Mouse (Mus musculus) heart, embryonic 16.5 days (tissue): ENCODE measurements around the gene Fam78b. TPM values are rescaled to one million over a fixed set of nuclear protein-coding genes. Genes with fewer than 3 reads are reported as not detected.
A peak's percentile ranks its signal among the peaks of the same experiment; 100 is the strongest.

Experiments
- ATAC-seq: fragments of 200-750 bp; cut with Nextera tagmentation; replicated peaks from 2 replicates; pipeline ENCODE4 v1.8.0; 2017; ENCODE audit warnings: moderate number of reproducible peaks; ENCODE audit not compliant: insufficient read depth, low FRiP score; ENCODE audit errors: extremely low read depth
- H3K27ac ChIP-seq: fragments of 300-500 bp; sonication (generic); 2 replicates; pipeline ENCODE4 v1.5.1; 2014; ENCODE audit warnings: mild to moderate bottlenecking, low read length, control low read depth, moderate library complexity
- H3K27me3 ChIP-seq: fragments of 300-500 bp; sonication (generic); 2 replicates; pipeline ENCODE4 v1.6.1; 2014; ENCODE audit warnings: low read length, mixed read lengths; ENCODE audit not compliant: control insufficient read depth, insufficient read depth
- H3K36me3 ChIP-seq: fragments of 300-500 bp; sonication (generic); 2 replicates; pipeline ENCODE4 v1.6.1; 2014; ENCODE audit not compliant: control insufficient read depth, insufficient read depth
- H3K4me1 ChIP-seq: fragments of 300-500 bp; sonication (generic); 2 replicates; pipeline ENCODE4 v1.6.1; 2014; ENCODE audit warnings: low read length, mixed read lengths; ENCODE audit not compliant: control insufficient read depth, insufficient read depth
- H3K4me2 ChIP-seq: fragments of 300-500 bp; sonication (generic); 2 replicates; pipeline ENCODE4 v1.6.1; 2014; ENCODE audit warnings: low read depth, mild to moderate bottlenecking, control low read depth, low read length
- H3K4me3 ChIP-seq: fragments of 300-500 bp; sonication (generic); 2 replicates; pipeline ENCODE4 v1.5.1; 2014; ENCODE audit warnings: mild to moderate bottlenecking, control low read depth, low read length
- H3K9ac ChIP-seq: fragments of 300-500 bp; sonication (generic); 2 replicates; pipeline ENCODE4 v1.6.1; 2014; ENCODE audit warnings: low read length, control low read depth
- H3K9me3 ChIP-seq: fragments of 300-500 bp; sonication (generic); replicated peaks from 2 replicates; pipeline ENCODE4 v1.6.1; 2016; ENCODE audit warnings: low read length; ENCODE audit not compliant: control insufficient read depth
- WGBS: fragments of 180-500 bp; shearing (Covaris S2); extraction: QIAGEN DNeasy Blood & Tissue Kit; methylation state at CpG from one replicate; pipeline ENCODE4 v1.1.7; 2014; 5-methylcytosine and 5-hydroxymethylcytosine counted together
- polyA plus RNA-seq: library from polyadenylated mRNA; unstranded; fragments of >200 nt; fragmentation: Nextera tagmentation; extraction: Ambion mirVana; gene quantifications from 2 replicates; pipeline ENCODE4 v1.2.1, GENCODE M21; 2015

Gene Fam78b
- 0.11 and 0.49 TPM in 2 replicates for polyA plus RNA-seq

DNA sequence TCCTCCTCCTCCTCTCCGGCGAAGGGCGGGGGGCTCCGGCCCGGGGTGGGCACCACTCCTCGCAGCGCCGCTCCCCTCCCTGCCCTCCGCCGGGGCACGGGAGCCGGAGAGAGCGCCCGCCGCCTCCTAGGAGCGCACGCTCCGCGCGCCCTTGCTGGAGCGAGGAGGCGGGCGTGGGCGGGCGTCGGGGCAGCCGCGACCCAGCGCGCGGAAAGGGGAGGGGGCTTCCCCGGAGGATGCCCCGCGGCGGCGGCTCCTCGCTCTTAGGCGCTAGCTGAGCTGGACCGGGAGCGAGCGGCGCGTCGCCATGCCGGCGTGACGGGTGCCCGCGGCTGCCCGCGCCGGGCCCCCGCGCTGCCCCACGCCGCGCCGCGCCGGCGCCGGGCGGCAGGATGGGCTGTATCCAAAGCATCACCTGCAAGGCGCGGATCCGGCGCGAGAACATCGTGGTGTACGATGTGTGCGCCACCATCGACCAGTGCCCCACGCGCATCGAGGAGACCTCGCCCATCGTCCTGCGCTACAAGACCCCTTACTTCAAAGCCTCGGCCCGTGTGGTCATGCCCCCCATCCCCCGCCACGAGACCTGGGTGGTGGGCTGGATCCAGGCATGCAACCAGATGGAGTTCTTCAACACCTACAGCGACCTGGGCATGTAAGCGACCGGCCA lies at the start of gene Fam78b:
Fam78b (plus strand) TSS at position 244 of the 670 bp plus-strand sequence.
- ATAC-seq: peak; percentile 15; the same call in 1 of the 2 replicates

DNA sequence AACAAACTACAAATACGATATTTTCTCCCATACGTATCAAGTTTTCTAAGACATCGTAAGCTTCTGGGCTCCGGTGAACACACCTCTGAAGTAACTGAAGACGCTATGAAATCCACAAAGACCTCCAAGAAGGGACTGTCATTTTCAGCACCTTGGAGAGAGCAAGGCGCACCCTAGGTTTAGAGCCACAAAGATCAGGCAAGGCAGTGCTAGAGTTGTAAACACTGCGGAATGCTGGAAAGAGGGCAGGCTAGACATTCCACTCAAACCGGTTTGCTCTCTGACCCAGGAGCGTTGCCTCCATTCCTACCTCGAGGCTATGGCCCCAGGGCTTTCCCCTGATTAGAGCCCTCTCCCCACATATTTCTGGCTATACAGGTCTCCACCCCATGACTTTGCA lies 36.7 kb upstream of the Fam78b start:
- ATAC-seq: no peak
- Histone ChIP-seq H3K9ac (no peak overlapping the region), H3K27me3 (no peaks in the 10 kb centered on the region), H3K27ac (no peak overlapping the region), H3K4me1 (no peaks in the 10 kb centered on the region), H3K4me2 (no peak overlapping the region), H3K4me3 (no peak overlapping the region), H3K36me3 (no peaks in the 10 kb centered on the region), H3K9me3 (no peaks in the 10 kb centered on the region)
- 28% methylated on average over 10 of the region's 10 CpGs for WGBS

More for the DNA sequence above, at the start of gene Fam78b:
- under 1% methylated on average over 69 of the region's 85 CpGs for WGBS
- H3K9ac ChIP-seq: peak within 1 kb of the TSS; percentile 84
- H3K4me1 ChIP-seq: peaks cover 5% of the 10 kb centered on the region; the same call in 1 of the 2 replicates
- H3K27ac ChIP-seq: peak within 1 kb of the TSS; percentile 63
- H3K4me2 ChIP-seq: peak within 1 kb of the TSS; percentile 97
- peaks cover 32% of the 10 kb centered on the region for H3K27me3 ChIP-seq
- no peaks in the 10 kb centered on the region for H3K36me3 ChIP-seq
- H3K9me3 ChIP-seq: no peaks in the 10 kb centered on the region
- H3K4me3 ChIP-seq: peak within 1 kb of the TSS; percentile 81

DNA sequence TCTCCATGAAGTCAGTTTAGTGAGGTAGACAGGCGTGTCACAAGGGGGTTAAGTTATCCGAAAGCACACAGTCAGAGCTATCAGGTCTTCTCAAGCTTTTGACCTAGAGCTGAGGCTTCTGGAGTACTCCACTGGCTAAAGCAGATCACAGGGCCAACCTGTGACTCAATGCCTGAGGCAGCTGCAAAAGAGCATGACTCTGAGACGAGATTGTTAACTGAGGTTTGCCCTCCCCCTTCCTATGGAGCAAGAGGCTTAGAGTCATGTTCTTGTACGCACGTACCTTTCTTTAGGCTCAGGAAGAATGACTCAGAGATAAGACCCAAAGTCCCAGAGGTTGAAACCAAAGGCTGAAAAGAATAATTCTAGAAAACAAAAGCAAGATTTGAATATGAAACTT lies 32.9 kb upstream of the Fam78b start:
- H3K27me3 ChIP-seq: no peaks in the 10 kb centered on the region
- H3K9me3 ChIP-seq: no peaks in the 10 kb centered on the region
- H3K27ac ChIP-seq: no peak overlapping the region
- WGBS: 61% methylated on average over 5 of the region's 5 CpGs
- H3K4me3 ChIP-seq: no peak overlapping the region
- H3K36me3 ChIP-seq: no peaks in the 10 kb centered on the region
- H3K4me1 ChIP-seq: no peaks in the 10 kb centered on the region
- no peak for ATAC-seq
- H3K9ac ChIP-seq: no peak overlapping the region
- H3K4me2 ChIP-seq: no peak overlapping the region

DNA sequence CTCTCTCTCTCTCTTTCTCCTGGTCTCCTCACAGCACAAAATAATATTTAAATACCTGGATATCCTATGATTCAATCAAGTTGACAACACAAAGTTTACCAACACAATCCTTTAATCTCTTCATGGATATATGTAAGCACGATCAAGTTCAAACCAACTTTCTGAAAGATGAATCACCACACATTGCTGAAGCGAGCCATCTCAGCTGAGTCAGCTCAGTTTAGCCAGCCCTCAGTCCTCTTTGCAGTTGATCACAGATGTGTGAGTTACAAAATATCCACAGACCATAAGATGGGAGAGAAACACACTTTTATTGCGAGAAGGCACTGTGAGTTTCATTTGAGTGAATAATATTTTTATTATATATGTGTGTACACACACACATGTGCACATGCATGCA lies 27.5 kb upstream of the Fam78b start:
- ATAC-seq: no peak
- Histone ChIP-seq H3K4me1 (no peaks in the 10 kb centered on the region), H3K4me2 (no peak overlapping the region), H3K36me3 (no peaks in the 10 kb centered on the region), H3K27ac (no peak overlapping the region), H3K4me3 (no peak overlapping the region), H3K9me3 (no peaks in the 10 kb centered on the region), H3K9ac (no peak overlapping the region), H3K27me3 (no peaks in the 10 kb centered on the region)
- 80% methylated on average over 3 of the region's 3 CpGs for WGBS

DNA sequence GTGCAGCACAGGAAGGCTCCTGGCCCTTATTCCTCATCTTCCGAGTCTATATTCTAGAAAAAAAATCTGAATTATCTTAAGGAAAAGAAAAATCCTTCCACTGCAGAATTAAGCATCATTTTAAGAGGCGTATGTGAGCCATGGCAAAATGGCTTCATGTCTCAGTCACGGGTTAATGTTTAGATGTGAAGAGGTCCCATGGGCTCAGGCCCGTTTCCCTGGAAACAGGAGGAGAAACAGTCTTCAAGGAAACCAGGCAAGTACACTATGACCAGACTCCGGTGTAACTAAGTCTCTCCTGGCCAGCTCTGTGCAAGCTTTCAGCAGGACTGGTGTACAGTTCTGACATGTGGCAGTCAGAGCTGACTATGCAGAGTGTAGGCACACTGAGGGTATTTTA lies 22.6 kb upstream of the Fam78b start:
- WGBS: 55% methylated on average over 5 of the region's 5 CpGs
- no peaks in the 10 kb centered on the region for H3K27me3 ChIP-seq
- no peak overlapping the region for H3K4me2 ChIP-seq
- no peak overlapping the region for H3K27ac ChIP-seq
- no peaks in the 10 kb centered on the region for H3K9me3 ChIP-seq
- ATAC-seq: no peak
- no peaks in the 10 kb centered on the region for H3K36me3 ChIP-seq
- H3K9ac ChIP-seq: no peak overlapping the region
- no peak overlapping the region for H3K4me3 ChIP-seq
- H3K4me1 ChIP-seq: no peaks in the 10 kb centered on the region

DNA sequence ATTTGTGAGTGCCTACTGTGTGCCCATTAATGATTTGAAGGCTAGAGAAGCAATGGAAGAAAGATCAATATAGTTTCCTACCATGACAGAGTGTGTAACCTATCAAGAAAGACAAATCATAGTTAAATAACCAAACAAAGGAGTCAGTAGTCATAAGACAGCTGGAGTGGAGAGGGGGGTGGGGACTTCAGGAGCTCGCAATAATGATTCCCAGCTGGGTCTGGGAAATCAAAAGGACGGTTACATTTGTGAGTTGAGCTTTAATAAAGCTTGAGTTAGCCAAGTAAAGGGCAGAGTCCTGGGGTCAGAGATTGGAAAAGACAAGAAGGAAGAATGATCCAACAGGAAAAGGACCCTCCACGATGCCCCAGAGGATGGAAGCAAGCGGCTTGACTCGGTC lies 7.0 kb upstream of the Fam78b start:
- no peaks in the 10 kb centered on the region for H3K9me3 ChIP-seq
- no peaks in the 10 kb centered on the region for H3K36me3 ChIP-seq
- H3K4me3 ChIP-seq: no peak overlapping the region
- no peak overlapping the region for H3K9ac ChIP-seq
- no peak overlapping the region for H3K27ac ChIP-seq
- H3K27me3 ChIP-seq: no peaks in the 10 kb centered on the region
- WGBS: 75% methylated on average over 5 of the region's 5 CpGs
- no peak for ATAC-seq
- H3K4me2 ChIP-seq: no peak overlapping the region
- no peaks in the 10 kb centered on the region for H3K4me1 ChIP-seq

DNA sequence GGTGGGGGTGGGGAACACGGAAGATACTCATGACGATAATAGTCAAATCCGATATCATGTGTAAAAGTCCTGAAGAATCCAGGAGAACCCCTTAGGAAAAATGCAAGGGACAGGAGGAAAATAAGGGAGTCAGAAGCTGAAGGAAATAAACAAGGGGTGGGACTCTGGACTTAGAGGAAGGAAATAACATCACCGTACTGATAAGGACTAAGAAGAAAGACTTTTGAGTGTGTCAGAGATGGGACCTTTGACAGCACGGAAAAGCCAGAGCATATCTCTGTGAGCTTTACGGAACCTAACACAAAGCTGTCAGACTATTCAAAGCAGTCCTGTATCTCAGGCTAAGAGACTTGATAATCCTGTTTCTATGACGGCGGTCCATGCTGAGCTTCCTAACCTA lies 5.0 kb upstream of the Fam78b start:
- 0 out of 2 replicates have a peak overlapping the region, but pooled peaks have one; percentile 4 for H3K27ac ChIP-seq
- H3K27me3 ChIP-seq: peaks cover 5% of the 10 kb centered on the region
- H3K4me3 ChIP-seq: no peak overlapping the region
- ATAC-seq: no peak
- 52% methylated on average over 8 of the region's 8 CpGs for whole genome bisulfite sequencing
- H3K9me3 ChIP-seq: no peaks in the 10 kb centered on the region
- H3K4me1 ChIP-seq: no peaks in the 10 kb centered on the region; the same call in 1 of the 2 replicates
- no peak overlapping the region for H3K9ac ChIP-seq
- H3K36me3 ChIP-seq: no peaks in the 10 kb centered on the region
- no peak overlapping the region for H3K4me2 ChIP-seq

DNA sequence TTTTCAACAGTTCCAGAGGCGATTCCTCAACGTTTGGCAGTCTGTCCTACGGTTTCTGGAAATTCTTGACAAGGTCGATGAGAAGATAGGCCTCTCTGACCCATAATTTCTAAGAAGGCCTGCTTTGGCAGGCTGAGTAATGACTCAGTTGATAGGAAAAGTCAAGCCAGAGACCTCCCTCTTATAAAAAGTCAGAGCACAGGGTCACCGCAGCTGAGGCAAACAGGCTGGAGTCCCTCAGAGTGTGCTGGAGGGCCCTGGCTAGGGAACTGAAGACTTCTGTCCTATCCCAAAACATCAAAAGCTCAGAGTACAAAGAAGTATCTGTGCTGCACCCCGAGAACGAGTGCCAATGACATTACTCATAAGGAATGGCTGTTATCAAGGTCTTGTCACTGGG lies 4.4 kb upstream of the Fam78b start:
- H3K27ac ChIP-seq: 0 out of 2 replicates have a peak overlapping the region, but pooled peaks have one; percentile 4
- peaks cover 10% of the 10 kb centered on the region for H3K27me3 ChIP-seq
- peaks cover 3% of the 10 kb centered on the region; the same call in 1 of the 2 replicates for H3K4me1 ChIP-seq
- no peaks in the 10 kb centered on the region for H3K36me3 ChIP-seq
- H3K4me2 ChIP-seq: no peak overlapping the region
- no peak for ATAC-seq
- WGBS: 45% methylated on average over 7 of the region's 7 CpGs
- H3K4me3 ChIP-seq: no peak overlapping the region
- no peaks in the 10 kb centered on the region for H3K9me3 ChIP-seq
- no peak overlapping the region for H3K9ac ChIP-seq

DNA sequence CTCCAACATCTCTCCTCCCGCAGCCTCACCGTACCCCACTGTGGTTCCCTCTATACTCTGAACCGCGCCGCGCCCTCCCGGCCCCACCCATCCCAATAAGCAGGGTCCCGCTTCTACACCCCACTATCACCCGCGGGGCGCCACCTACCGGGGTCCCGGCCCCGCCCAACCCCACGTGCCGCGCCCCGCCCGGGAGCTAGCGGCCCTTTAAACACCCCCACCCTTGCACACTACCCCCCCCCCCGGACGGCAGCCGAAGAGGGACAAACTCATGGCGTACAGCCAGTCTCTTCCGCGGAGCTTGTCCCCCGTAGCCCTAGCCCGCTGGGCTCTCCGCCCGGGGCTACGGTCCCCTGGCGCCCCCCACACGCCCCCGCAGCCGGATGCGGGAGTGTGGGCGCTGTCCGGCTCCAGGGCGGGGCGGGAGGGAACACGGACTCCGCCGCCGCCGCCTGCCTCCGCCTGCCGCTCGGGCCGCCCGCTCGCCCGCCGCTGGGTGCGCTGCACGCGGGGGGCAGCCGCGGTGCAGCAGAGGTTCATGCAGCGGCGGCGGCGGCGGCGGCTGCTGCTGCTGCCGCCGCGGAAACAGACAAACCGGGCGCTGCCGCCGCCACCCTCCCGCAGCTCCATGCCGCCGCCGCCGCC lies 566 bp upstream of the Fam78b start:
- Histone ChIP-seq H3K27ac (peak overlapping the region; percentile 63), H3K27me3 (peaks cover 32% of the 10 kb centered on the region), H3K4me1 (peaks cover 5% of the 10 kb centered on the region; the same call in 1 of the 2 replicates), H3K4me3 (peak overlapping the region; percentile 81), H3K36me3 (no peaks in the 10 kb centered on the region), H3K9ac (peak overlapping the region; percentile 84), H3K9me3 (no peaks in the 10 kb centered on the region), H3K4me2 (peak overlapping the region; percentile 97)
- WGBS: under 1% methylated on average over 33 of the region's 76 CpGs
- peak; percentile 72 for ATAC-seq
